Mouse (Mus musculus) heart, postnatal 25 days (tissue): ENCODE measurements around the gene Ccdc86. TPM values are rescaled to one million over a fixed set of nuclear protein-coding genes. Genes with fewer than 3 reads are reported as not detected.
A peak's percentile ranks its signal among the peaks of the same experiment; 100 is the strongest.

ENCODE experiments used
- DNase-seq: peaks from one replicate; pipeline ENCODE4 v3.0.0; 2022; ENCODE audit warnings: low spot score
- intact Hi-C: fragments of 180-260 bp; cut with DNase I; formaldehyde crosslinking; loops from one replicate; pipeline ENCODE4 v1.15.1; 2025
- total RNA-seq, 2 experiments: library from RNA; stranded (reverse); gene quantifications; 2 replicates each; pipeline ENCODE4 v1.2.3; 2021

The Ccdc86 gene
- total RNA-seq, 2 experiments from 2014 or later: 5.7 to 6.2 TPM

GRCm38 (mm10) chr19:10918321-10918991 lies 30.6 kb downstream of the Ccdc86 start:
- no peak for DNase-seq
- intact Hi-C loops: no loop called here

GRCm38 (mm10) chr19:10916506-10916905 lies 32.6 kb downstream of the Ccdc86 start:
- no peak for DNase-seq
- intact Hi-C loops: no loop called here

GRCm38 (mm10) chr19:10914870-10915269 lies 34.2 kb downstream of the Ccdc86 start:
- intact Hi-C loops: no loop called here

GRCm38 (mm10) chr19:10914291-10914690 lies 34.8 kb downstream of the Ccdc86 start:
- intact Hi-C loops: no loop called here
- no peak for DNase-seq

More at GRCm38 (mm10) chr19:10914870-10915269, 34.2 kb downstream of the Ccdc86 start:
- no peak for DNase-seq

- no peak for DNase-seq
- intact Hi-C loops: loop anchor here (2.0 kb wide), 1 partner anchor 50 kb away; no protein-coding TSS in a partner anchor
Observed at GRCm38 (mm10) chr19:10909087-10909721, 39.9 kb downstream of the Ccdc86 start.

GRCm38 (mm10) chr19:10907891-10908290 lies 41.2 kb downstream of the Ccdc86 start:
- intact Hi-C loops: loop anchor here (2.0 kb wide), 1 partner anchor 51 kb away; no protein-coding TSS in a partner anchor
- DNase-seq: no peak

GRCm38 (mm10) chr19:10905728-10906000 lies 43.4 kb downstream of the Ccdc86 start:
- DNase-seq: no peak
- intact Hi-C loops: no loop called here

GRCm38 (mm10) chr19:10904927-10905727 lies 43.9 kb downstream of the Ccdc86 start:
- intact Hi-C loops: no loop called here

GRCm38 (mm10) chr19:10904512-10904911 lies 44.6 kb downstream of the Ccdc86 start:
- intact Hi-C loops: no loop called here
- DNase-seq: no peak

More at GRCm38 (mm10) chr19:10904927-10905727, 43.9 kb downstream of the Ccdc86 start:
- DNase-seq: peak; percentile 71

GRCm38 (mm10) chr19:10901046-10901445 lies 48.0 kb downstream of the Ccdc86 start:
- DNase-seq: no peak
- intact Hi-C loops: no loop called here

- no peak for DNase-seq
- intact Hi-C loops: no loop called here
Observed at GRCm38 (mm10) chr19:10900315-10900714, 48.8 kb downstream of the Ccdc86 start.

GRCm38 (mm10) chr19:10897491-10897890 lies 51.6 kb downstream of the Ccdc86 start:
- intact Hi-C loops: no loop called here
- DNase-seq: no peak

GRCm38 (mm10) chr19:10896849-10897248 lies 52.2 kb downstream of the Ccdc86 start:
- intact Hi-C loops: loop anchor here (1.0 kb wide), 1 partner anchor 52 kb away; the partner anchor contains the start of gene Ccdc86
- DNase-seq: no peak

- no peak for DNase-seq
- intact Hi-C loops: loop anchor here (1.0 to 2.0 kb wide), 2 partner anchors 15 to 54 kb away; partner anchors contain the start of gene Ccdc86
Observed at GRCm38 (mm10) chr19:10895708-10896107, 53.4 kb downstream of the Ccdc86 start.

GRCm38 (mm10) chr19:10895016-10895528 lies 54.0 kb downstream of the Ccdc86 start, which contains the start of gene Prpf19:
Gene Prpf19 (plus strand): TSS chr19:10895231.
- peak; percentile 95 for DNase-seq
- intact Hi-C loops: loop anchor here (2.0 kb wide), 1 partner anchor 14 kb away; no protein-coding TSS in a partner anchor

- intact Hi-C loops: no loop called here
- no peak for DNase-seq
Observed at GRCm38 (mm10) chr19:10892201-10892600, 56.9 kb downstream of the Ccdc86 start.
